Mouse (Mus musculus): ENCODE measurements at regions not wholly inside any gene's neighbourhood (a gene's known extent, or its start where the extent isn't known, plus 50 kb on each side); places are given as distances from the start of the nearest gene placed in this dataset.

DNA sequence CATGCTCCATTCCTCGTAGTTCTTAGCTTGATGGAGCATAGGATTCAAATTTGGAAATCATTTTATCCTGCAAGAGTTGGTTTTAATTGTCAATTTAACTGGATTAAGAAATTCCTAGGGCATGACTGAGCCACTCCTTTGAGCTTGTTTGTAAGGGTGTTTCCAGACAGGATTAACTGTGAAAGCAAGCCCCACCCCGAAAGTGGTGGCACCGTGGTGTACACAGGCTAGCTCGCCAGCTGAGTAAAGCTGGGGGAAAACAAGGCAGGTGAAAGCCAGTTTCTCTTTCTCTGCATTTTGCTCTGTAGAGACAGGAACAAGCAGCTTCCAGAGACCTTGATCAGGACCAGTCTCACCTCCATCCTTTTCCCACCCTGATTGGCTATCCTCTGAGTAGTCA, 103.5 kb downstream of the Arrdc3 start:
- H3K79me2 ChIP-seq (replicated peaks; ENCODE audit: control insufficient read depth, extremely low read depth, insufficient read depth, poor library complexity, severe bottlenecking) = no peaks in the 10 kb centered on the region
- no peaks in the 10 kb centered on the region for H3K9me3 ChIP-seq (replicated peaks; ENCODE audit: low read length)
- in situ Hi-C loops (cut with MboI; ENCODE audit: low pct_ligation_motif_present, low pct_unique_long_range_greater_than_20kb, low sequenced_read_pairs) (no loop called here), dilution Hi-C loops (cut with MboI; ENCODE audit: extremely low pct_ligation_motif_present, extremely low pct_unique_long_range_greater_than_20kb, low sequenced_read_pairs) (no loop called here)
- H3K27ac ChIP-seq (ENCODE audit: insufficient read depth, low read depth) = no peak overlapping the region
- no peak for DNase-seq (ENCODE audit: extremely low read depth)
- H3K36me3 ChIP-seq (replicated peaks in 1 of 2; ENCODE audit: control insufficient read depth in 1 of 2, insufficient read depth in 1 of 2, low read length in 1 of 2) = no peaks in the 10 kb centered on the region
- no peak overlapping the region for H3K4me2 ChIP-seq (ENCODE audit: insufficient read depth, low read depth, poor library complexity, severe bottlenecking)
- H3K27me3 ChIP-seq (replicated peaks) = no peaks in the 10 kb centered on the region
- no peak overlapping the region for H3K4me3 ChIP-seq (replicated peaks in 1 of 3; ENCODE audit: low read depth in 2 of 3, low read length in 2 of 3, poor library complexity in 1 of 3)
- no peaks in the 10 kb centered on the region for H3K4me1 ChIP-seq (ENCODE audit: control insufficient read depth in 1 of 2, insufficient read depth in 2 of 2)
- H3K9ac ChIP-seq (ENCODE audit: insufficient read depth, low read depth) = no peak overlapping the region
- no peak for TF ChIP-seq RAD21 (IDR thresholded peaks at IDR 0.05; ENCODE audit: low read depth, low read length)
- TF ChIP-seq TBP (conservative IDR thresholded peaks at IDR 0.05; ENCODE audit: low read depth, low read length) = no peak
- no peak for TF ChIP-seq ZMIZ1 (IDR thresholded peaks at IDR 0.05; ENCODE audit: low read depth, low read length)
- TF ChIP-seq ZC3H11A (IDR thresholded peaks at IDR 0.05; ENCODE audit: low read depth, low read length) = no peak
- TF ChIP-seq TCF12 (IDR thresholded peaks at IDR 0.05; ENCODE audit: low read depth, low read length) = no peak
- TF ChIP-seq MEF2A (IDR thresholded peaks at IDR 0.05; ENCODE audit: borderline replicate concordance, low read depth, low read length) = no peak
- no peak for TF ChIP-seq MXI1 (IDR thresholded peaks at IDR 0.05; ENCODE audit: low read depth, low read length)
- TF ChIP-seq ZNF384 (IDR thresholded peaks at IDR 0.05; ENCODE audit: low read depth, low read length) = no peak

GRCm38 (mm10) chr13:80989756-80990155, 106.6 kb downstream of the Arrdc3 start:
- Histone ChIP-seq H3K4me3 (replicated peaks in 1 of 3; ENCODE audit: low read depth in 2 of 3, low read length in 2 of 3, poor library complexity in 1 of 3) (no peak overlapping the region), H3K4me2 (ENCODE audit: insufficient read depth, low read depth, poor library complexity, severe bottlenecking) (no peak overlapping the region), H3K4me1 (ENCODE audit: control insufficient read depth in 1 of 2, insufficient read depth in 2 of 2) (no peaks in the 10 kb centered on the region), H3K9ac (ENCODE audit: insufficient read depth, low read depth) (no peak overlapping the region), H3K36me3 (replicated peaks in 1 of 2; ENCODE audit: control insufficient read depth in 1 of 2, insufficient read depth in 1 of 2, low read length in 1 of 2) (no peaks in the 10 kb centered on the region), H3K79me2 (replicated peaks; ENCODE audit: control insufficient read depth, extremely low read depth, insufficient read depth, poor library complexity, severe bottlenecking) (no peaks in the 10 kb centered on the region), H3K27me3 (replicated peaks) (no peaks in the 10 kb centered on the region), H3K27ac (ENCODE audit: insufficient read depth, low read depth) (no peak overlapping the region), H3K9me3 (replicated peaks; ENCODE audit: low read length) (no peaks in the 10 kb centered on the region)
- no peak for DNase-seq (ENCODE audit: extremely low read depth)
- no peak for TF ChIP-seq USF2 (conservative IDR thresholded peaks at IDR 0.05; ENCODE audit: low read depth, low read length)
- no peak for TF ChIP-seq ZNF384 (IDR thresholded peaks at IDR 0.05; ENCODE audit: low read depth, low read length)
- no peak for TF ChIP-seq NRF1 (IDR thresholded peaks at IDR 0.05; ENCODE audit: low read depth, low read length)
- TF ChIP-seq CHD1 (IDR thresholded peaks at IDR 0.05; ENCODE audit: low read depth, low read length) = no peak
- dilution Hi-C loops (cut with MboI; ENCODE audit: extremely low pct_ligation_motif_present, extremely low pct_unique_long_range_greater_than_20kb, low sequenced_read_pairs) (no loop called here), in situ Hi-C loops (cut with MboI; ENCODE audit: low pct_ligation_motif_present, low pct_unique_long_range_greater_than_20kb, low sequenced_read_pairs) (no loop called here)

DNA sequence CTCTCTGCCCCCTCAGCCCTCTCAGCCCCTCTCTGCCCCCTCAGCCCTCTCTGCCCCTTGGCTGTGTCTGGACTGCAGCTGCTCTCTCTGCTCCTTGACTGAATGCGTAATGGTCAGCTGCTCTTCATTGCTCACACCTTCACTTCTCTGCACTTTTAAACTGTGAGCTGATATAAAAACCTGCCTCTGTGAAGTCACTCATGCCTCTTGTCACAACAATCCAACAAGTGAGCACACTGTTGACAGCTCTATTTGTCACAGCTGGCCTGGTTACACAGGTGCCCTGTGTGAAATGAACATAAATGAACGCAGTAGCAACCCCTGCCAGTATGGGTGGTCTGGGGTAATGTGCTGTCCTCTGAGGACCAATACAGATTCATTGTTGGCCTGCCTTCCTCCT, 109.2 kb downstream of the Arrdc3 start:
- no peaks in the 10 kb centered on the region for H3K79me2 ChIP-seq (replicated peaks; ENCODE audit: control insufficient read depth, extremely low read depth, insufficient read depth, poor library complexity, severe bottlenecking)
- in situ Hi-C loops (cut with MboI; ENCODE audit: low pct_ligation_motif_present, low pct_unique_long_range_greater_than_20kb, low sequenced_read_pairs) = no loop called here

More for the DNA sequence above, 109.2 kb downstream of the Arrdc3 start:
- DNase-seq (ENCODE audit: extremely low read depth) = no peak
- dilution Hi-C loops (cut with MboI; ENCODE audit: extremely low pct_ligation_motif_present, extremely low pct_unique_long_range_greater_than_20kb, low sequenced_read_pairs) = no loop called here
- Histone ChIP-seq H3K4me2 (ENCODE audit: insufficient read depth, low read depth, poor library complexity, severe bottlenecking) (no peak overlapping the region), H3K9ac (ENCODE audit: insufficient read depth, low read depth) (no peak overlapping the region), H3K27ac (ENCODE audit: insufficient read depth, low read depth) (no peak overlapping the region), H3K4me3 (replicated peaks in 1 of 3; ENCODE audit: low read depth in 2 of 3, low read length in 2 of 3, poor library complexity in 1 of 3) (no peak overlapping the region), H3K9me3 (replicated peaks; ENCODE audit: low read length) (no peaks in the 10 kb centered on the region), H3K27me3 (replicated peaks) (no peaks in the 10 kb centered on the region), H3K4me1 (ENCODE audit: control insufficient read depth in 1 of 2, insufficient read depth in 2 of 2) (no peaks in the 10 kb centered on the region), H3K36me3 (replicated peaks in 1 of 2; ENCODE audit: control insufficient read depth in 1 of 2, insufficient read depth in 1 of 2, low read length in 1 of 2) (no peaks in the 10 kb centered on the region)
- no peak for TF ChIP-seq TBP (conservative IDR thresholded peaks at IDR 0.05; ENCODE audit: low read depth, low read length)
- no peak for TF ChIP-seq RCOR1 (conservative IDR thresholded peaks at IDR 0.05; ENCODE audit: low read depth, low read length)
- no peak for TF ChIP-seq ELF1 (IDR thresholded peaks at IDR 0.05; ENCODE audit: low read depth, low read length)
- no peak for TF ChIP-seq UBTF (IDR thresholded peaks at IDR 0.05; ENCODE audit: low read depth, low read length)
- TF ChIP-seq MAFK (IDR thresholded peaks at IDR 0.05; ENCODE audit: insufficient replicate concordance, low read length) = no peak
- TF ChIP-seq E2F4 (IDR thresholded peaks at IDR 0.05; ENCODE audit: insufficient replicate concordance, low read depth, low read length) = no peak
- TF ChIP-seq MXI1 (IDR thresholded peaks at IDR 0.05; ENCODE audit: low read depth, low read length) = no peak
- no peak for TF ChIP-seq CHD1 (IDR thresholded peaks at IDR 0.05; ENCODE audit: low read depth, low read length)
- TF ChIP-seq USF1 (IDR thresholded peaks at IDR 0.05; ENCODE audit: low read depth, low read length) = no peak

Data from CH12.LX (cell line).